Mouse (Mus musculus) CH12.LX (cell line): ENCODE results near the gene Lad1. TPM values are rescaled to one million over a fixed set of nuclear protein-coding genes. Genes with fewer than 3 reads are reported as not detected.

Experiments
- DNase-seq: peaks from one replicate; pipeline ENCODE4 v3.0.0-alpha.2; 2013; ENCODE audit errors: extremely low read depth
- H3K27ac ChIP-seq: 2 replicates; pipeline ENCODE4 v1.5.1; 2012; ENCODE audit warnings: low read depth, mild to moderate bottlenecking, control low read depth, moderate library complexity; ENCODE audit not compliant: insufficient read depth
- H3K27me3 ChIP-seq: replicated peaks from 2 replicates; pipeline ENCODE3; 2012; ENCODE audit warnings: inconsistent platforms
- H3K36me3 ChIP-seq, 2 experiments: replicated peaks in 1 of 2; 2 replicates each; pipeline versions ENCODE3 to v1.6.1; 2012; ENCODE audit warnings: inconsistent platforms in 1 of 2, low read length in 1 of 2, mild to moderate bottlenecking in 1 of 2, mixed read lengths in 1 of 2, moderate library complexity in 1 of 2; ENCODE audit not compliant: control insufficient read depth in 1 of 2, insufficient read depth in 1 of 2
- H3K4me1 ChIP-seq, 2 experiments: 2 replicates each; pipeline ENCODE4 v1.6.1; 2012; ENCODE audit warnings: inconsistent platforms in 1 of 2, moderate library complexity in 1 of 2; ENCODE audit not compliant: insufficient read depth in 2 of 2, control insufficient read depth in 1 of 2
- H3K4me2 ChIP-seq: 2 replicates; pipeline ENCODE4 v1.6.1; 2012; ENCODE audit warnings: low read depth, mild to moderate bottlenecking, control low read depth; ENCODE audit not compliant: poor library complexity, insufficient read depth, severe bottlenecking
- H3K4me3 ChIP-seq, 3 experiments: fragments of 150-350 bp in 1 of 3; sonication (generic) in 1 of 3; replicated peaks in 1 of 3; 2 replicates each; pipeline versions ENCODE3 to v1.5.1; 2011 to 2012; ENCODE audit warnings: low read depth in 2 of 3, low read length in 2 of 3, mild to moderate bottlenecking in 2 of 3, moderate library complexity in 2 of 3, control low read depth in 1 of 3, improper control_type of control experiment in 1 of 3, inconsistent platforms in 1 of 3, mixed read lengths in 1 of 3; ENCODE audit not compliant: poor library complexity in 1 of 3
- H3K79me2 ChIP-seq: replicated peaks from 2 replicates; pipeline ENCODE4 v1.6.1; 2012; ENCODE audit warnings: mild to moderate bottlenecking, moderate library complexity; ENCODE audit not compliant: control insufficient read depth, poor library complexity, insufficient read depth, severe bottlenecking; ENCODE audit errors: extremely low read depth
- H3K9ac ChIP-seq: 2 replicates; pipeline ENCODE4 v1.6.1; 2012; ENCODE audit warnings: low read depth, mild to moderate bottlenecking, control low read depth, moderate library complexity; ENCODE audit not compliant: insufficient read depth
- H3K9me3 ChIP-seq: replicated peaks from 2 replicates; pipeline ENCODE3; 2012; ENCODE audit warnings: low read length, inconsistent platforms, mixed read lengths
- EP300 ChIP-seq: IDR thresholded peaks from 2 replicates; pipeline ENCODE4 v1.6.1; 2011; ENCODE audit warnings: low read length, improper control_type of control experiment
- ETS1 ChIP-seq: conservative IDR thresholded peaks from 2 replicates; pipeline ENCODE4 v1.6.1; 2012; ENCODE audit warnings: low read depth, mild to moderate bottlenecking, inconsistent platforms, low read length, improper control_type of control experiment, moderate library complexity
- HCFC1 ChIP-seq: IDR thresholded peaks from 2 replicates; pipeline ENCODE4 v1.6.1; 2012; ENCODE audit warnings: low read depth, mild to moderate bottlenecking, inconsistent platforms, low read length, improper control_type of control experiment
- JUN ChIP-seq: IDR thresholded peaks from 2 replicates; pipeline ENCODE4 v1.6.1; 2011; ENCODE audit warnings: low read depth, mild to moderate bottlenecking, low read length, improper control_type of control experiment, moderate library complexity; ENCODE audit not compliant: insufficient read depth
- JUND ChIP-seq: conservative IDR thresholded peaks from 2 replicates; pipeline ENCODE4 v1.6.1; 2011; ENCODE audit warnings: low read depth, low read length, improper control_type of control experiment
- KAT2A ChIP-seq: IDR thresholded peaks from 2 replicates; pipeline ENCODE4 v1.6.1; 2012; ENCODE audit warnings: low read length, improper control_type of control experiment, inconsistent platforms; ENCODE audit not compliant: insufficient replicate concordance
- MAFK ChIP-seq: IDR thresholded peaks from 2 replicates; pipeline ENCODE4 v1.6.1; 2011; ENCODE audit warnings: low read length, improper control_type of control experiment; ENCODE audit not compliant: insufficient replicate concordance
- POLR2AphosphoS2 ChIP-seq: IDR thresholded peaks from 2 replicates; pipeline ENCODE4 v1.6.1; 2011; ENCODE audit warnings: low read depth, low read length, improper control_type of control experiment
- RAD21 ChIP-seq: IDR thresholded peaks from 2 replicates; pipeline ENCODE4 v1.6.1; 2011; ENCODE audit warnings: low read depth, mild to moderate bottlenecking, low read length, improper control_type of control experiment, moderate library complexity
- SIN3A ChIP-seq: IDR thresholded peaks from 2 replicates; pipeline ENCODE4 v1.6.1; 2012; ENCODE audit warnings: low read length, improper control_type of control experiment, inconsistent platforms
- SMC3 ChIP-seq: IDR thresholded peaks from 2 replicates; pipeline ENCODE4 v1.6.1; 2011; ENCODE audit warnings: low read depth, low read length, improper control_type of control experiment
- TCF12 ChIP-seq: IDR thresholded peaks from 2 replicates; pipeline ENCODE4 v1.6.1; 2014; ENCODE audit warnings: low read depth, mild to moderate bottlenecking, inconsistent platforms, low read length, improper control_type of control experiment
- USF1 ChIP-seq: IDR thresholded peaks from 2 replicates; pipeline ENCODE4 v1.6.1; 2014; ENCODE audit warnings: low read depth, mild to moderate bottlenecking, inconsistent platforms, low read length, improper control_type of control experiment
- ZC3H11A ChIP-seq: IDR thresholded peaks from 2 replicates; pipeline ENCODE4 v1.6.1; 2012; ENCODE audit warnings: low read depth, mild to moderate bottlenecking, inconsistent platforms, low read length, improper control_type of control experiment
- ZNF384 ChIP-seq: IDR thresholded peaks from 2 replicates; pipeline ENCODE4 v1.6.1; 2012; ENCODE audit warnings: low read depth, low read length, improper control_type of control experiment, inconsistent platforms
- dilution Hi-C: fragments of 300-500 bp; cut with MboI; formaldehyde crosslinking; loops from 2 replicates; pipeline ENCODE4 v1.14.3; 2020; ENCODE audit warnings: low sequenced_read_pairs; ENCODE audit not compliant: extremely low pct_unique_long_range_greater_than_20kb, extremely low pct_ligation_motif_present
- in situ Hi-C: fragments of 300-500 bp; cut with MboI; formaldehyde crosslinking; loops from 3 replicates; pipeline ENCODE4 v1.14.3; 2019; ENCODE audit warnings: low sequenced_read_pairs, low pct_ligation_motif_present, low pct_unique_long_range_greater_than_20kb, mixed read lengths
- polyA plus RNA-seq: library from polyadenylated mRNA; unstranded; fragments of >175 nt; gene quantifications from 2 replicates; pipeline ENCODE4 v1.2.1, GENCODE M21; 2012; ENCODE audit warnings: low read depth; ENCODE audit not compliant: insufficient read length
- total RNA-seq, 2 experiments: library from RNA; depleted of rRNA; stranded (reverse); fragments of 300-350 nt in 1 of 2; fragments of >200 nt in 1 of 2; gene quantifications; 2 replicates each; pipeline ENCODE4 v1.2.3; 2012 to 2014

Gene Lad1
- total and polyA plus RNA-seq, 3 experiments = 0.17 TPM; not detected in 2

DNA sequence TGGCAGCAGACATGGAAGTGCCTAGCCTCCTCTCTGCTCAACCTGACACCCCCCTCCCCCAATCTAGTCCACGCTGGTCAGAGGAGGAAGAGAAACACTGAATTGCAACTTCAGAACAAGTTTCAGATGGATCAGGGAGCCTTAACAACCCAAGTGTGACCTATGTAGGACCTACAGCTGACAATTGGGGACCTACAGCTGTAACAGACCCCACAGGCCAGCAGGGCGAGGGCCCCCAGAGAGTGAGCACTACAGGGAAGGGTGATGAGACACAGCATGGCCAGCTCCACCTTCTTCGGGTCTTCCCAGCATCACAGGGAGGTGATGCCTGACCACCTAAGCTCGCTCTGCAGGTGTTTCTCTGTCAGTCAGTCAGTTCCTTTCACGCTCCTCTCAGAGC lies 42.7 kb downstream of the Lad1 start:
- in situ Hi-C loops = no loop called here
- Histone ChIP-seq H3K79me2 (no peaks in the 10 kb centered on the region), H3K4me3 (no peak overlapping the region), H3K9ac (no peak overlapping the region), H3K36me3 (no peaks in the 10 kb centered on the region), H3K27ac (no peak overlapping the region), H3K4me1 (peaks cover 3 to 24% of the 10 kb centered on the region in 2 experiments; a peak in 3 of 4 replicates), H3K4me2 (no peak overlapping the region), H3K27me3 (peaks cover 70% of the 10 kb centered on the region), H3K9me3 (no peaks in the 10 kb centered on the region)
- no peak for TF ChIP-seq JUN
- TF ChIP-seq POLR2AphosphoS2 = no peak
- no peak for TF ChIP-seq KAT2A
- TF ChIP-seq SMC3 = no peak
- no peak for TF ChIP-seq USF1
- TF ChIP-seq SIN3A = no peak
- TF ChIP-seq ETS1 = no peak
- TF ChIP-seq ZC3H11A = no peak
- TF ChIP-seq HCFC1 = no peak
- no peak for TF ChIP-seq RAD21
- no peak for TF ChIP-seq MAFK
- no peak for TF ChIP-seq ZNF384
- no peak for TF ChIP-seq JUND
- TF ChIP-seq TCF12 = no peak
- TF ChIP-seq EP300 = no peak
- no peak for DNase-seq
- dilution Hi-C loops = no loop called here

DNA sequence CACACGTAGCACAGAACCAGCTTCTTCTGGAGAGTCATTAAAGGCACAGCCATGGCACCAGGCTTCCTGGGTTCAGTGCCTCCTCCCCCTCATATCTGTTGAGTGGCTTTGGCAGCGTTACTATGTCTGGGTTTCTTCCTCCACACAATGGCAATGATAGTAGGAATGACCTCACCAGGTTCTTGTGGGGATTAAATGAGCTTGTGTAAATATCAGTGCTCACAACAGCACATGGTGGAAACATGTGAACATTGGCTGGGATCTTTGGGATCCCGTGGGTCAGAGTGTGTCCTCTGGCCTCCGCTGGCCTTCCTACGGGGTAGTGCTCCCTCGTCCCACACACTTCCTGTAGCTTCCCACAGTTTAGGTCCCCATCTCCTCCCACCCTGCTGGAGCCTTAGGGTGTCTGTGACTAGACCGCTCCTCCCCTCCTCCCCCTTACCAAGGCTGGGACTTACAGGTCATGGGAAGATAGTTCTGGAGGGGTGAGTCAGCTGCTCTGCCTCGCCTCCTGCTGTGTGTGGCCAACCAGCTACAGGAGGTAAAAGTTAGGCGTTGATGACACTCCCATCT lies 43.7 kb downstream of the Lad1 start:
- H3K4me1 ChIP-seq = peaks cover 3 to 24% of the 10 kb centered on the region in 2 experiments; a peak in 3 of 4 replicates
- dilution Hi-C loops (no loop called here), in situ Hi-C loops (no loop called here)
- no peak overlapping the region for H3K9ac ChIP-seq
- no peak for DNase-seq
- no peaks in the 10 kb centered on the region for H3K9me3 ChIP-seq
- no peak overlapping the region for H3K4me3 ChIP-seq
- H3K79me2 ChIP-seq = no peaks in the 10 kb centered on the region
- peaks cover 78% of the 10 kb centered on the region for H3K27me3 ChIP-seq
- no peak for TF ChIP-seq ZC3H11A
- no peak overlapping the region for H3K27ac ChIP-seq
- H3K36me3 ChIP-seq = no peaks in the 10 kb centered on the region
- H3K4me2 ChIP-seq = no peak overlapping the region
